Mouse (Mus musculus) small intestine, adult 2 months (tissue): ENCODE data around the gene Epp13.

Experiments
- CTCF ChIP-seq: fragments of 200-500 bp; IDR thresholded peaks from 2 replicates; pipeline ENCODE4 v1.5.1; 2012; ENCODE audit warnings: low read depth, mild to moderate bottlenecking, control low read depth, inconsistent platforms, low read length, moderate library complexity, mixed read lengths; ENCODE audit not compliant: insufficient replicate concordance, insufficient read length; ENCODE audit errors: extremely low read depth
- POLR2A ChIP-seq: fragments of 200-500 bp; IDR thresholded peaks from 2 replicates; pipeline ENCODE4 v1.6.1; 2012; ENCODE audit warnings: low read depth, mild to moderate bottlenecking, control low read depth, inconsistent platforms, low read length, moderate library complexity

DNA sequence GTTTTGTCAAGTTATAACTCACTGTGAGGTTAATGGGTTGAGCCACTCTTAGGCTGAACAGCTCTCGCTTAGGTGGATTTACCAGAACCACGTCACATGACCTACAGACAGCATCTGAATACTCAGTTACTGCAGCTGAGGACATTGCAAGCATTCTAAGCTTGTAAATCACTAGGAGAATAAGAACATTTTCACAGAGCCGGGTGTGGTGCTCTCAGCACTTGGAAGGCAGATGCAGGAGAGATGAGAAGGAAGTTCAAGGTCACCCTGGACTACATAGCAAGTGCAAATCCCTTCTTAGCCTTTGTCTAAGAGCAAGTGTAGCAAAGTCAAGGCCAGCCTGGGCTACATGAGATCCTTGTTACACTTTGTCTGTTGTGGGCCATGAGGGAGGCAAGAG lies 48.3 kb upstream of the Epp13 start:
- TF ChIP-seq POLR2A (no peak), CTCF (no peak)
